In genomic region chr1:40790324-40791141, GRCm38 (mm10) we compare ENCODE assay signal across 8 mouse cellular contexts. TPM values are rescaled to one million over a fixed set of nuclear protein-coding genes. Genes with fewer than 3 reads are reported as not detected.
DNase-seq lines count a peak whose midpoint lies in the region; ATAC-seq lines count a peak whose summit lies in the region.

Gene Mfsd9 (minus strand): TSS chr1:40790687.

- H3K4me2 ChIP-seq in intestine, embryonic 16.5 days (ENCODE audit: low read depth, low read length) = peak within 1 kb of the TSS; percentile 82

- no peaks in the 10 kb centered on the region for H3K36me3 ChIP-seq in intestine, embryonic 16.5 days (ENCODE audit: control insufficient read depth, insufficient read depth, low read length)
- no peaks in the 10 kb centered on the region for H3K36me3 ChIP-seq in midbrain, embryonic 10.5 days

- ATAC-seq in intestine, embryonic 16.5 days = peak; percentile 94

- H3K27me3 ChIP-seq in intestine, embryonic 16.5 days (replicated peaks; ENCODE audit: control insufficient read depth, insufficient read depth, low read length) = no peaks in the 10 kb centered on the region
- no peaks in the 10 kb centered on the region for H3K27me3 ChIP-seq in midbrain, embryonic 10.5 days (ENCODE audit: low read depth, poor library complexity, severe bottlenecking)

- 5% methylated on average over 38 of the region's 38 CpGs for WGBS in intestine, embryonic 16.5 days
- 6% methylated on average over 38 of the region's 38 CpGs for WGBS in midbrain, embryonic 10.5 days

- H3K4me1 ChIP-seq in intestine, embryonic 16.5 days (ENCODE audit: control insufficient read depth, insufficient read depth, low read length) = 0 out of 2 replicates have a peak, but pooled peaks cover 4% of the 10 kb centered on the region
- H3K4me1 ChIP-seq in midbrain, embryonic 10.5 days = peaks cover 16% of the 10 kb centered on the region

- H3K4me3 ChIP-seq in intestine, embryonic 16.5 days (ENCODE audit: low read length) = peak within 1 kb of the TSS; percentile 85
- peak within 1 kb of the TSS; percentile 73 for H3K4me3 ChIP-seq in midbrain, embryonic 10.5 days

- peak within 1 kb of the TSS; percentile 77 for H3K9ac ChIP-seq in intestine, embryonic 16.5 days (ENCODE audit: low read depth, low read length)

- intact Hi-C loops in left cerebral cortex, postnatal 36 days (cut with DNase I) = no loop called here

- peak; percentile 97 for DNase-seq in adrenal gland, postnatal 10 days
- peak; percentile 93 for DNase-seq in embryo, embryonic 9.5 days (ENCODE audit: extremely low spot score)
- DNase-seq in gastrocnemius, postnatal 4 days (ENCODE audit: low spot score in 2 of 2) = peak; percentile 80 to 91
- peak; percentile 89 to 92 for DNase-seq in left cerebral cortex, postnatal 36 days (ENCODE audit: low spot score in 2 of 2)
- peak; percentile 93 for DNase-seq in midbrain, embryonic 10.5 days (ENCODE audit: low spot score)
- DNase-seq in right cerebral cortex, postnatal 36 days (ENCODE audit: low spot score in 2 of 2) = peak; percentile 81 to 87
- peak; percentile 86 to 93 for DNase-seq in urinary bladder, postnatal 4 days (ENCODE audit: low spot score in 2 of 2)

- H3K27ac ChIP-seq in intestine, embryonic 16.5 days (ENCODE audit: low read length) = no peak within 1 kb of the TSS
- H3K27ac ChIP-seq in midbrain, embryonic 10.5 days (replicated peaks) = peak within 1 kb of the TSS; percentile 75

- H3K9me3 ChIP-seq in intestine, embryonic 16.5 days (ENCODE audit: control insufficient read depth, low read length) = no peaks in the 10 kb centered on the region
- no peaks in the 10 kb centered on the region for H3K9me3 ChIP-seq in midbrain, embryonic 10.5 days (replicated peaks)

RNA-seq across cellular contexts. Expression of gene Mfsd9, which starts in this region (rescaled TPM):
- total RNA-seq in adrenal gland, postnatal 10 days (2021) = 1 to 10 TPM; 3.3 to 5.5 TPM
- 1 to 10 TPM; 1.4 to 2.3 TPM for total RNA-seq in gastrocnemius, postnatal 4 days (2021)
- polyA plus RNA-seq in intestine, embryonic 16.5 days (2015; fragmentation: Nextera tagmentation; extraction: Ambion mirVana) = 5.9 and 6.8 TPM in 2 replicates
- total RNA-seq in left cerebral cortex, postnatal 36 days (2021) = 1 to 10 TPM; 4.4 to 4.5 TPM
- 2.8 and 3.2 TPM in 2 replicates for polyA plus RNA-seq in midbrain, embryonic 10.5 days (2016; fragmentation: Nextera tagmentation; extraction: Ambion mirVana)
